Mouse (Mus musculus) adrenal gland, postnatal 25 days (tissue): Measurements from ENCODE around the gene Chrd. TPM values are rescaled to one million over a fixed set of nuclear protein-coding genes. Genes with fewer than 3 reads are reported as not detected.

Experiments
- DNase-seq: peaks from one replicate; pipeline ENCODE4 v3.0.0; 2021; ENCODE audit warnings: mixed read lengths
- total RNA-seq: library from RNA; stranded (reverse); gene quantifications from 2 replicates; pipeline ENCODE4 v1.2.3, GENCODE M21; 2021

Gene Chrd
- total RNA-seq, 1 experiment from 2014 or later: 13.5 TPM

- DNase-seq: no peak
Measured at GRCm38 (mm10) chr16:20710810-20711209, 22.1 kb upstream of the Chrd start.

GRCm38 (mm10) chr16:20712190-20712589, 20.7 kb upstream of the Chrd start:
- no peak for DNase-seq

- no peak for DNase-seq
Measured at GRCm38 (mm10) chr16:20712889-20713288, 20.0 kb upstream of the Chrd start.

- DNase-seq: no peak
Measured at GRCm38 (mm10) chr16:20714307-20715080, 18.4 kb upstream of the Chrd start.

GRCm38 (mm10) chr16:20715161-20715560, 17.8 kb upstream of the Chrd start:
- no peak for DNase-seq

GRCm38 (mm10) chr16:20715566-20715965, 17.4 kb upstream of the Chrd start:
- DNase-seq: no peak

GRCm38 (mm10) chr16:20715976-20716840, 16.7 kb upstream of the Chrd start:
- DNase-seq: peak; percentile 90

GRCm38 (mm10) chr16:20716841-20717180, 16.1 kb upstream of the Chrd start:
- DNase-seq: no peak

- DNase-seq: peak; percentile 97
Measured at GRCm38 (mm10) chr16:20717181-20717977, 15.5 kb upstream of the Chrd start, which contains the start of the genes Polr2h and Clcn2. TSS of gene Polr2h (plus strand) at chr16:20717665. TSS of gene Clcn2 (minus strand) at chr16:20717746.

GRCm38 (mm10) chr16:20717978-20718670, 14.8 kb upstream of the Chrd start:
- no peak for DNase-seq

- DNase-seq: no peak
Measured at GRCm38 (mm10) chr16:20721808-20722207, 11.1 kb upstream of the Chrd start.

GRCm38 (mm10) chr16:20722736-20723135, 10.2 kb upstream of the Chrd start:
- no peak for DNase-seq

- no peak for DNase-seq
Measured at GRCm38 (mm10) chr16:20723247-20723646, 9.7 kb upstream of the Chrd start.

GRCm38 (mm10) chr16:20724338-20724748, 8.6 kb upstream of the Chrd start:
- DNase-seq: peak; percentile 71

- DNase-seq: no peak
Measured at GRCm38 (mm10) chr16:20725321-20725720, 7.6 kb upstream of the Chrd start.

GRCm38 (mm10) chr16:20725750-20726149, 7.2 kb upstream of the Chrd start:
- DNase-seq: no peak

- no peak for DNase-seq
Measured at GRCm38 (mm10) chr16:20726384-20726783, 6.5 kb upstream of the Chrd start.

GRCm38 (mm10) chr16:20730293-20730711, 2.6 kb upstream of the Chrd start:
- DNase-seq: no peak

- no peak for DNase-seq
Measured at GRCm38 (mm10) chr16:20731688-20732087, 1.2 kb upstream of the Chrd start.

- no peak for DNase-seq
Measured at GRCm38 (mm10) chr16:20732251-20732924, 539 bp upstream of the Chrd start.
